Mouse (Mus musculus) layer of hippocampus, postnatal 36 days (tissue): Measurements from ENCODE around the gene Slc10a1. TPM values are rescaled to one million over a fixed set of nuclear protein-coding genes. Genes with fewer than 3 reads are reported as not detected.

Experiments
- DNase-seq, 2 experiments: peaks; one replicate each; pipeline ENCODE4 v3.0.0; 2022
- total RNA-seq, 2 experiments: library from RNA; stranded (reverse); gene quantifications; 2 replicates each; pipeline ENCODE4 v1.2.3; 2021

Gene Slc10a1
- total RNA-seq, 2 experiments from 2014 or later: not detected

- no peak for DNase-seq
These were observed 41.0 kb downstream of the Slc10a1 start for GRCm38 (mm10) chr12:80927518-80927917.

GRCm38 (mm10) chr12:80926550-80926949 lies 42.0 kb downstream of the Slc10a1 start:
- DNase-seq: no peak

GRCm38 (mm10) chr12:80925919-80926318 lies 42.6 kb downstream of the Slc10a1 start:
- DNase-seq: no peak

GRCm38 (mm10) chr12:80924205-80924604 lies 44.3 kb downstream of the Slc10a1 start:
- DNase-seq: no peak

- no peak for DNase-seq
These were observed 44.9 kb downstream of the Slc10a1 start for GRCm38 (mm10) chr12:80923602-80924001.

GRCm38 (mm10) chr12:80922869-80923268 lies 45.6 kb downstream of the Slc10a1 start:
- DNase-seq: no peak

- no peak for DNase-seq
These were observed 47.2 kb downstream of the Slc10a1 start for GRCm38 (mm10) chr12:80921301-80921700.

- no peak for DNase-seq
These were observed 50.7 kb downstream of the Slc10a1 start for GRCm38 (mm10) chr12:80917764-80918163.

- no peak for DNase-seq
These were observed 58.9 kb downstream of the Slc10a1 start for GRCm38 (mm10) chr12:80909631-80910030.

Other genes starting within 250 kb of the Slc10a1 start
- 10 to 100 TPM; 16.5 to 18.6 TPM for gene Ccdc177, start 208.0 kb downstream of the Slc10a1 start, total RNA-seq
- 10 to 100 TPM; 66.7 to 70.2 TPM for gene Susd6, start 178.2 kb downstream of the Slc10a1 start, total RNA-seq
- 100 to 1,000 TPM; 319 to 320 TPM for gene Srsf5, start 23.2 kb downstream of the Slc10a1 start, total RNA-seq
- gene Smoc1, start 58.1 kb upstream of the Slc10a1 start, total RNA-seq: 1 to 10 TPM; 7.4 to 7.8 TPM